ENCODE assay signal across 9 mouse cellular contexts in genomic region chr10:128335582-128335981, GRCm38 (mm10). TPM values are rescaled to one million over a fixed set of nuclear protein-coding genes. Genes with fewer than 3 reads are reported as not detected.
DNase-seq lines count a peak whose midpoint lies in the region; ATAC-seq and TF ChIP-seq lines count a peak whose summit lies in the region.
"Had no signal": no experiment of that assay in that cellular context is flagged by ENCODE, and none has a peak within 500 bp of the region (broad histone marks: within the 10 kb centered on the region; RNA-seq: fewer than 3 reads in every experiment).

No protein-coding gene starts in this region.

- in situ Hi-C loops in Patski (cut with MboI; ENCODE audit: low pct_unique_long_range_greater_than_20kb), result loop anchor here (5.0 kb wide), 1 partner anchor 122 kb away; the partner anchor contains the start of gene Smarcc2

- CTCF ChIA-PET in Patski (lab: Charles Lee), result interaction anchor here (1.0 to 5.7 kb wide), 13 partner anchors 9 to 211 kb away, joined by 3 to 56 read pairs (median 3); partner anchors contain the start of gene Cnpy2

- no peak overlapping the region for H3K9ac ChIP-seq in hindbrain, embryonic 11.5 days (ENCODE audit: low read depth, low read length)
- no peak overlapping the region for H3K9ac ChIP-seq in hindbrain, embryonic 16.5 days (ENCODE audit: low read depth, low read length)
- no peak overlapping the region for H3K9ac ChIP-seq in heart, embryonic 13.5 days
- H3K9ac ChIP-seq in midbrain, postnatal 0 days (replicated peaks; ENCODE audit: low read length, poor library complexity, severe bottlenecking), result no peak overlapping the region
- H3K9ac ChIP-seq: lung, embryonic 15.5 days had no signal

- peak; percentile 85 for DNase-seq in hindbrain, embryonic 11.5 days (ENCODE audit: low spot score)
- no peak for DNase-seq in Patski (ENCODE audit: low read depth, low spot score)
- DNase-seq in cerebellum, postnatal 25 days, result peak; percentile 79 to 89
- peak; percentile 41 to 45 for DNase-seq in layer of hippocampus, postnatal 36 days
- peak; percentile 55 for DNase-seq in midbrain, postnatal 0 days (ENCODE audit: low spot score)
- peak; percentile 88 for DNase-seq in testis, postnatal 10 days (ENCODE audit: low spot score)

- no peaks in the 10 kb centered on the region for H3K9me3 ChIP-seq in hindbrain, embryonic 11.5 days (ENCODE audit: control insufficient read depth, low read length)
- no peaks in the 10 kb centered on the region for H3K9me3 ChIP-seq in hindbrain, embryonic 16.5 days (ENCODE audit: control insufficient read depth, low read length)
- H3K9me3 ChIP-seq in heart, embryonic 13.5 days, result no peaks in the 10 kb centered on the region
- no peaks in the 10 kb centered on the region for H3K9me3 ChIP-seq in midbrain, postnatal 0 days (ENCODE audit: low read length)
- H3K9me3 ChIP-seq: lung, embryonic 15.5 days had no signal

- H3K4me3 ChIP-seq in hindbrain, embryonic 11.5 days (ENCODE audit: low read depth, low read length), result no peak overlapping the region
- no peak overlapping the region for H3K4me3 ChIP-seq in hindbrain, embryonic 16.5 days (ENCODE audit: low read length)
- no peak overlapping the region for H3K4me3 ChIP-seq in heart, embryonic 13.5 days
- H3K4me3 ChIP-seq in midbrain, postnatal 0 days (ENCODE audit: low read depth, low read length), result no peak overlapping the region
- H3K4me3 ChIP-seq: lung, embryonic 15.5 days had no signal

- WGBS in hindbrain, embryonic 11.5 days, result 8% methylated on average over 4 of the region's 4 CpGs
- 4% methylated on average over 4 of the region's 4 CpGs for WGBS in hindbrain, embryonic 16.5 days
- under 1% methylated on average over 4 of the region's 4 CpGs for WGBS in heart, embryonic 13.5 days
- WGBS in midbrain, postnatal 0 days, result 4% methylated on average over 4 of the region's 4 CpGs

- H3K27ac ChIP-seq in hindbrain, embryonic 11.5 days (ENCODE audit: low read depth, low read length), result no peak overlapping the region
- no peak overlapping the region for H3K27ac ChIP-seq in hindbrain, embryonic 16.5 days (ENCODE audit: low read depth, low read length)
- peak overlapping the region; percentile 98 for H3K27ac ChIP-seq in heart, embryonic 13.5 days (replicated peaks)
- H3K27ac ChIP-seq in midbrain, postnatal 0 days (ENCODE audit: low read depth, low read length), result no peak overlapping the region
- H3K27ac ChIP-seq: lung, embryonic 15.5 days had no signal

- ATAC-seq in hindbrain, embryonic 11.5 days (ENCODE audit: low FRiP score), result no peak
- ATAC-seq in hindbrain, embryonic 16.5 days, result no peak
- no peak for ATAC-seq in Patski
- no peak for ATAC-seq in heart, embryonic 13.5 days (ENCODE audit: extremely low read depth, insufficient number of reproducible peaks, low FRiP score, low TSS enrichment)
- no peak for ATAC-seq in midbrain, postnatal 0 days (ENCODE audit: low FRiP score)

- no peaks in the 10 kb centered on the region for H3K36me3 ChIP-seq in hindbrain, embryonic 11.5 days (ENCODE audit: control insufficient read depth, insufficient read depth, low read length)
- H3K36me3 ChIP-seq in hindbrain, embryonic 16.5 days (ENCODE audit: control insufficient read depth, insufficient read depth, low read length), result no peaks in the 10 kb centered on the region
- peaks cover 12% of the 10 kb centered on the region; the same call in 1 of the 2 replicates for H3K36me3 ChIP-seq in heart, embryonic 13.5 days
- H3K36me3 ChIP-seq in midbrain, postnatal 0 days (ENCODE audit: insufficient read depth, low read length), result no peaks in the 10 kb centered on the region
- H3K36me3 ChIP-seq: lung, embryonic 15.5 days had no signal

- H3K4me2 ChIP-seq in hindbrain, embryonic 11.5 days (replicated peaks; ENCODE audit: low read depth, low read length), result no peak overlapping the region
- no peak overlapping the region for H3K4me2 ChIP-seq in hindbrain, embryonic 16.5 days (ENCODE audit: low read length)
- H3K4me2 ChIP-seq in heart, embryonic 13.5 days, result no peak overlapping the region
- H3K4me2 ChIP-seq in midbrain, postnatal 0 days (ENCODE audit: low read depth, low read length, poor library complexity, severe bottlenecking), result no peak overlapping the region
- H3K4me2 ChIP-seq: lung, embryonic 15.5 days had no signal

- no peaks in the 10 kb centered on the region for H3K27me3 ChIP-seq in hindbrain, embryonic 11.5 days (ENCODE audit: control insufficient read depth, insufficient read depth, low read length)
- no peaks in the 10 kb centered on the region for H3K27me3 ChIP-seq in hindbrain, embryonic 16.5 days (replicated peaks; ENCODE audit: control insufficient read depth, insufficient read depth, low read length)
- no peaks in the 10 kb centered on the region for H3K27me3 ChIP-seq in Patski
- H3K27me3 ChIP-seq in heart, embryonic 13.5 days (replicated peaks), result no peaks in the 10 kb centered on the region
- no peaks in the 10 kb centered on the region for H3K27me3 ChIP-seq in midbrain, postnatal 0 days (ENCODE audit: insufficient read depth, low read length)
- H3K27me3 ChIP-seq: lung, embryonic 15.5 days had no signal

- H3K4me1 ChIP-seq in hindbrain, embryonic 11.5 days (replicated peaks; ENCODE audit: control insufficient read depth, insufficient read depth, low read length), result 0 out of 2 replicates have a peak, but pooled peaks cover 2% of the 10 kb centered on the region
- peaks cover 18% of the 10 kb centered on the region for H3K4me1 ChIP-seq in hindbrain, embryonic 16.5 days (ENCODE audit: control insufficient read depth, insufficient read depth, low read depth, low read length)
- H3K4me1 ChIP-seq in heart, embryonic 13.5 days, result peaks cover 40% of the 10 kb centered on the region
- H3K4me1 ChIP-seq in midbrain, postnatal 0 days (ENCODE audit: insufficient read depth, low read length), result peaks cover 8% of the 10 kb centered on the region; the same call in 1 of the 2 replicates

- TF ChIP-seq CTCF in Patski (IDR thresholded peaks at IDR 0.05), result peak; percentile 80
- peak; percentile 80 for TF ChIP-seq CTCF in midbrain, postnatal 0 days (IDR thresholded peaks at IDR 0.05)

- POLR2A ChIA-PET in Patski (lab: Charles Lee), result interaction anchor here (0.6 to 4.0 kb wide), 5 partner anchors 9 to 75 kb away, joined by 3 to 19 read pairs (median 3); partner anchors contain the start of genes Cnpy2 and Nabp2

RNA-seq across cellular contexts. Expression of gene Cs, which starts 2.0 kb away (rescaled TPM):
- polyA plus RNA-seq in hindbrain, embryonic 11.5 days (2014; fragmentation: Nextera tagmentation; extraction: Ambion mirVana), result 242 and 254 TPM in 2 replicates
- 303 and 314 TPM in 2 replicates for polyA plus RNA-seq in hindbrain, embryonic 16.5 days (2015; fragmentation: Nextera tagmentation; extraction: Ambion mirVana)
- 279 TPM for polyA plus RNA-seq in Patski (2021)
- polyA plus RNA-seq in heart, embryonic 13.5 days (2015; fragmentation: Nextera tagmentation; extraction: Ambion mirVana), result 396 and 409 TPM in 2 replicates
- total RNA-seq in layer of hippocampus, postnatal 36 days (2021), result 100 to 1,000 TPM; 224 to 234 TPM
- 279 and 309 TPM in 2 replicates for total RNA-seq in midbrain, postnatal 0 days (2014; rRNA removed)
- 255 and 271 TPM in 2 replicates for polyA plus RNA-seq in midbrain, postnatal 0 days (2015; fragmentation: Nextera tagmentation; extraction: Ambion mirVana)

RNA-seq across cellular contexts. Expression of gene Cnpy2, which starts 13.3 kb away (rescaled TPM):
- 229 and 245 TPM in 2 replicates for polyA plus RNA-seq in hindbrain, embryonic 11.5 days (2014; fragmentation: Nextera tagmentation; extraction: Ambion mirVana)
- 196 and 202 TPM in 2 replicates for polyA plus RNA-seq in hindbrain, embryonic 16.5 days (2015; fragmentation: Nextera tagmentation; extraction: Ambion mirVana)
- 200 TPM for polyA plus RNA-seq in Patski (2021)
- 193 and 228 TPM in 2 replicates for polyA plus RNA-seq in heart, embryonic 13.5 days (2015; fragmentation: Nextera tagmentation; extraction: Ambion mirVana)
- total RNA-seq in layer of hippocampus, postnatal 36 days (2021), result 10 to 100 TPM; 82.9 to 86.1 TPM
- 40.3 and 49.4 TPM in 2 replicates for total RNA-seq in midbrain, postnatal 0 days (2014; rRNA removed)
- polyA plus RNA-seq in midbrain, postnatal 0 days (2015; fragmentation: Nextera tagmentation; extraction: Ambion mirVana), result 164 and 176 TPM in 2 replicates

RNA-seq across cellular contexts. Expression of gene Pan2, which starts 32.4 kb away (rescaled TPM):
- 30.5 and 31.2 TPM in 2 replicates for polyA plus RNA-seq in hindbrain, embryonic 11.5 days (2014; fragmentation: Nextera tagmentation; extraction: Ambion mirVana)
- polyA plus RNA-seq in hindbrain, embryonic 16.5 days (2015; fragmentation: Nextera tagmentation; extraction: Ambion mirVana), result 18.2 and 20.9 TPM in 2 replicates
- 20.3 TPM for polyA plus RNA-seq in Patski (2021)
- polyA plus RNA-seq in heart, embryonic 13.5 days (2015; fragmentation: Nextera tagmentation; extraction: Ambion mirVana), result 24.9 and 25.7 TPM in 2 replicates
- 10 to 100 TPM; 14.0 to 16.7 TPM for total RNA-seq in layer of hippocampus, postnatal 36 days (2021)
- total RNA-seq in midbrain, postnatal 0 days (2014; rRNA removed), result 18.3 and 19.0 TPM in 2 replicates
- polyA plus RNA-seq in midbrain, postnatal 0 days (2015; fragmentation: Nextera tagmentation; extraction: Ambion mirVana), result 12.5 and 13.4 TPM in 2 replicates

RNA-seq across cellular contexts. Expression of gene Coq10a, which starts 33.2 kb away (rescaled TPM):
- polyA plus RNA-seq in hindbrain, embryonic 11.5 days (2014; fragmentation: Nextera tagmentation; extraction: Ambion mirVana), result 23.8 and 24.5 TPM in 2 replicates
- 11.4 and 32.3 TPM in 2 replicates for polyA plus RNA-seq in hindbrain, embryonic 16.5 days (2015; fragmentation: Nextera tagmentation; extraction: Ambion mirVana)
- 34.5 TPM for polyA plus RNA-seq in Patski (2021)
- 11.8 and 12.6 TPM in 2 replicates for polyA plus RNA-seq in heart, embryonic 13.5 days (2015; fragmentation: Nextera tagmentation; extraction: Ambion mirVana)
- 10 to 100 TPM; 51.2 to 52.8 TPM for total RNA-seq in layer of hippocampus, postnatal 36 days (2021)
- 42.8 and 53.2 TPM in 2 replicates for total RNA-seq in midbrain, postnatal 0 days (2014; rRNA removed)
- polyA plus RNA-seq in midbrain, postnatal 0 days (2015; fragmentation: Nextera tagmentation; extraction: Ambion mirVana), result 51.7 and 56.4 TPM in 2 replicates

RNA-seq across cellular contexts. Expression of gene Il23a, which starts 37.0 kb away (rescaled TPM):
- 0.28 TPM in 1 of 2 replicates, not detected in the other for polyA plus RNA-seq in hindbrain, embryonic 11.5 days (2014; fragmentation: Nextera tagmentation; extraction: Ambion mirVana)
- 0.22 and 0.73 TPM in 2 replicates for polyA plus RNA-seq in hindbrain, embryonic 16.5 days (2015; fragmentation: Nextera tagmentation; extraction: Ambion mirVana)
- polyA plus RNA-seq in Patski (2021), result 0.04 TPM
- polyA plus RNA-seq in heart, embryonic 13.5 days (2015; fragmentation: Nextera tagmentation; extraction: Ambion mirVana), result 1.8 and 2.6 TPM in 2 replicates
- under 1 TPM in 1 of 2 experiments, not detected in 1; 0.38 TPM for total RNA-seq in layer of hippocampus, postnatal 36 days (2021)
- not detected in 2 replicates for total RNA-seq in midbrain, postnatal 0 days (2014; rRNA removed)
- polyA plus RNA-seq in midbrain, postnatal 0 days (2015; fragmentation: Nextera tagmentation; extraction: Ambion mirVana), result 0.12 TPM in 1 of 2 replicates, not detected in the other
